Mouse (Mus musculus): ENCODE results near the gene Best1.

DNA sequence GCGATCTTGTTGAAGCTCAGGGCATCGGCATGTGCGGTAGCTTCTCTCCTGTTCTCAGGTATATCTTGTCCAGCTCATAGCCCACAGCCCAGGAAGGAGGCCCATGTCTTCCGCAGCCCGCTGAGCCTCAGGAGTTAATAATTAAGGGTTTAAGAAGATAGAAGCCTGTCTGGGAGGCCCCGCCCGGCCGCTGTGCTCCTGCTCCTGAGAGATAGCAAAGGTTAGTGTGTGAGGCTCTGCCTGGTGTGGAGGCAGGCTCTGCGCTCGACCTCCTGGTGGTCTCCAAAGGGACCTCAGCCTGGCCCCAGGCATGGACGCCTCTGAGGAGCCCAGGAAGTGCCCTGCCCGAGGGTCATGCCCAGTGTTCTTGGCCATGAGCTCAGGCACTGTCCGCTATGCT, 13.4 kb upstream of the Best1 start:
- TF ChIP-seq CTCF (IDR thresholded peaks at IDR 0.05; ENCODE audit: low read depth), result no peak
- no peak for TF ChIP-seq EP300 (optimal IDR thresholded peaks at IDR 0.05)
